Mouse (Mus musculus): Measurements from ENCODE around the gene Sval2. TPM values are rescaled to one million over a fixed set of nuclear protein-coding genes. Genes with fewer than 3 reads are reported as not detected.

The Sval2 gene
- total RNA-seq (2022), result not detected

- no peak for DNase-seq (ENCODE audit: low spot score in 2 of 2)
Observed at GRCm38 (mm10) chr6:41852689-41853088, at the start of gene Sval2. Sval2 (plus strand) TSS chr6:41852989.

- no peak for DNase-seq (ENCODE audit: low spot score in 2 of 2)
Observed at GRCm38 (mm10) chr6:41824086-41824485, 28.7 kb upstream of the Sval2 start.

DNA sequence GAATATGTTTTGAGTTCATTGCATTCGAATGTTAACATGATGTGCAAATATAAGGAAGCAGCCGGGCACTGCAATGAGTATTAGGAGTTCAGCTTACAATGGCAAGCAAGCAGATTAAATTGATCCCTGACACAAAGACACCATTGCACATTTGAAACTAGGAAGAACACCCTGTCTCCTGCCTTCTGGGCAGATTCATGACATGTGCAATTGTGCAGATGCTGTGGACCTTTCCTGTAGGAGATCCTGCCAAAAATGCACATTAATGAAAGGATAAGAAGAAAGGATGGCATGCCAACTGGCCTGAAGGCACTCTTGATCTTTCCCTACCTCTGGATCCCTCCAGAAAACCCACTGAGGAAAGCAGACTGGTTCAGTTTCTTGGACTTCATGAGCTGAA is 23.3 kb upstream of the Sval2 start:
- no peak for DNase-seq (ENCODE audit: low spot score in 2 of 2)

- DNase-seq (ENCODE audit: low spot score in 2 of 2), result no peak
Observed at GRCm38 (mm10) chr6:41847235-41847634, 5.6 kb upstream of the Sval2 start, which contains the start of gene Pip. Pip (plus strand) TSS chr6:41847535.

- DNase-seq (ENCODE audit: low spot score in 2 of 2), result no peak
Observed at GRCm38 (mm10) chr6:41864038-41864437, 11.2 kb downstream of the Sval2 start.

- DNase-seq (ENCODE audit: low spot score in 2 of 2), result no peak
Observed at GRCm38 (mm10) chr6:41911625-41912024, 58.8 kb downstream of the Sval2 start.

Other genes with a start within 250 kb of the Sval2 start
- gene Ephb6, start 247.5 kb upstream of the Sval2 start, total RNA-seq (2022), result 100 to 1,000 TPM; 120 to 138 (median 128) TPM
- 1 to 10 TPM; 2.3 to 2.8 (median 2.6) TPM for gene Trpv6, start 216.6 kb upstream of the Sval2 start, total RNA-seq (2022)
- not detected for gene Trpv5, start 172.2 kb upstream of the Sval2 start, total RNA-seq (2022)
- not detected for gene Llcfc1, start 168.6 kb upstream of the Sval2 start, total RNA-seq (2022)
- not detected for gene Kel, start 148.7 kb upstream of the Sval2 start, total RNA-seq (2022)
- gene Olfr459, start 77.8 kb upstream of the Sval2 start, total RNA-seq (2022), result not detected
- not detected for gene Pip, start 5.5 kb upstream of the Sval2 start, total RNA-seq (2022)
- not detected for gene Sval1, start 98.6 kb downstream of the Sval2 start, total RNA-seq (2022)
- not detected for gene Sval3, start 115.2 kb downstream of the Sval2 start, total RNA-seq (2022)
- not detected for gene Sva, start 185.4 kb downstream of the Sval2 start, total RNA-seq (2022)

Data from left cerebral cortex, adult 8-10 months (tissue).